In the genomic region with DNA sequence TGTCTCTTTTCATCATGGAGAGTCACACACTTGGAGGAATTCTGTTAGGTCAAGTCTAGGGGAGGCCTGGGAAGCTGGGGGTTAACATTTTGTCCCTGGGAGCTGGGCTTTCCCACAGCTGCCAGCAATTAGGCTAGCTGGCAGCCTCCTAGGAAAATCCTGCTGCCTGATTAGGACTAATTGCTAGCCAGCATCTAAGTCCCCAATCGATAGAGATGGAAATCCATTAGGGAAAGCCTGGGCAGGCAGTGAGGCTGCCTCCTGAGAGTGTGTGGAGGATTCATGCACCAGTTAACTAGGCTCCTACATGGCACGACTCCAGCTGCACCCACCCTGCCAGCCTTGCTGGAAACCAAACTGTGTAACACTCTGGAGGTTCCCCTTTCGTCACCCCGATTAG, we compare ENCODE assay signal across 9 mouse cellular contexts. TPM values are rescaled to one million over a fixed set of nuclear protein-coding genes. Genes with fewer than 3 reads are reported as not detected.
DNase-seq lines count a peak whose midpoint lies in the region; ATAC-seq lines count a peak whose summit lies in the region.
"Had no signal": no experiment of that assay in that cellular context is flagged by ENCODE, and none has a peak within 500 bp of the region (broad histone marks: within the 10 kb centered on the region; RNA-seq: fewer than 3 reads in every experiment).

No protein-coding gene starts in this region.

- H3K4me1 ChIP-seq in hindbrain, embryonic 11.5 days (replicated peaks; ENCODE audit: control insufficient read depth, insufficient read depth, low read length) = no peaks in the 10 kb centered on the region
- 0 out of 2 replicates have a peak, but pooled peaks cover 3% of the 10 kb centered on the region for H3K4me1 ChIP-seq in limb, embryonic 11.5 days (ENCODE audit: control insufficient read depth, insufficient read depth, low read length)
- peaks cover 8% of the 10 kb centered on the region for H3K4me1 ChIP-seq in heart, embryonic 12.5 days (replicated peaks)

- no peak overlapping the region for H3K9ac ChIP-seq in hindbrain, embryonic 11.5 days (ENCODE audit: low read depth, low read length)
- no peak overlapping the region for H3K9ac ChIP-seq in limb, embryonic 11.5 days (ENCODE audit: low read length)
- H3K9ac ChIP-seq in heart, embryonic 12.5 days = no peak overlapping the region

- no peaks in the 10 kb centered on the region for H3K9me3 ChIP-seq in hindbrain, embryonic 11.5 days (ENCODE audit: control insufficient read depth, low read length)
- no peaks in the 10 kb centered on the region for H3K9me3 ChIP-seq in limb, embryonic 11.5 days (ENCODE audit: control insufficient read depth, low read length)
- H3K9me3 ChIP-seq in heart, embryonic 12.5 days (replicated peaks) = no peaks in the 10 kb centered on the region

- H3K4me2 ChIP-seq in hindbrain, embryonic 11.5 days (replicated peaks; ENCODE audit: low read depth, low read length) = no peak overlapping the region
- H3K4me2 ChIP-seq in limb, embryonic 11.5 days (ENCODE audit: low read depth, severe bottlenecking) = no peak overlapping the region
- no peak overlapping the region for H3K4me2 ChIP-seq in heart, embryonic 12.5 days

- H3K27ac ChIP-seq in hindbrain, embryonic 11.5 days (ENCODE audit: low read depth, low read length) = no peak overlapping the region
- H3K27ac ChIP-seq in limb, embryonic 11.5 days (replicated peaks; ENCODE audit: low read depth, low read length) = no peak overlapping the region
- no peak overlapping the region for H3K27ac ChIP-seq in heart, embryonic 12.5 days (ENCODE audit: poor library complexity, severe bottlenecking)
- H3K27ac ChIP-seq: kidney, postnatal 0 days had no signal

- no peak for ATAC-seq in hindbrain, embryonic 11.5 days (ENCODE audit: low FRiP score)
- ATAC-seq in limb, embryonic 11.5 days (ENCODE audit: insufficient number of reproducible peaks, low FRiP score, low TSS enrichment, low read depth) = peak; percentile 71
- no peak for ATAC-seq in monocyte, adult 5-6 weeks (replicated peaks; ENCODE audit: insufficient number of reproducible peaks, low FRiP score, low TSS enrichment, poor library complexity, severe bottlenecking)
- ATAC-seq in heart, embryonic 12.5 days (ENCODE audit: insufficient number of reproducible peaks, low FRiP score) = no peak

- H3K27me3 ChIP-seq in hindbrain, embryonic 11.5 days (ENCODE audit: control insufficient read depth, insufficient read depth, low read length) = no peaks in the 10 kb centered on the region
- no peaks in the 10 kb centered on the region for H3K27me3 ChIP-seq in limb, embryonic 11.5 days (ENCODE audit: control insufficient read depth, insufficient read depth, low read length)
- no peaks in the 10 kb centered on the region for H3K27me3 ChIP-seq in heart, embryonic 12.5 days (replicated peaks)

- H3K4me3 ChIP-seq in hindbrain, embryonic 11.5 days (ENCODE audit: low read depth, low read length) = no peak overlapping the region
- no peak overlapping the region for H3K4me3 ChIP-seq in limb, embryonic 11.5 days (ENCODE audit: low read depth, low read length)
- no peak overlapping the region for H3K4me3 ChIP-seq in heart, embryonic 12.5 days

- peak; percentile 18 for DNase-seq in gastrocnemius, postnatal 10 days
- DNase-seq in gastrocnemius, postnatal 4 days (ENCODE audit: low spot score in 2 of 2) = no peak
- peak; percentile 67 for DNase-seq in embryo, embryonic 11 days
- peak; percentile 18 for DNase-seq in hindbrain, embryonic 11.5 days (ENCODE audit: low spot score)
- peak; percentile 69 for DNase-seq in limb, embryonic 11.5 days (ENCODE audit: low spot score)
- DNase-seq in urinary bladder, adult 18-20 months (ENCODE audit: low spot score in 2 of 2) = no peak

- no peaks in the 10 kb centered on the region for H3K36me3 ChIP-seq in hindbrain, embryonic 11.5 days (ENCODE audit: control insufficient read depth, insufficient read depth, low read length)
- no peaks in the 10 kb centered on the region for H3K36me3 ChIP-seq in limb, embryonic 11.5 days (ENCODE audit: control insufficient read depth, insufficient read depth, low read length)
- H3K36me3 ChIP-seq in heart, embryonic 12.5 days = no peaks in the 10 kb centered on the region

- 54% methylated on average over 4 of the region's 4 CpGs for WGBS in hindbrain, embryonic 11.5 days
- WGBS in limb, embryonic 11.5 days = 18% methylated on average over 4 of the region's 4 CpGs
- WGBS in heart, embryonic 12.5 days = 55% methylated on average over 4 of the region's 4 CpGs

RNA-seq across cellular contexts. Expression of a gene that starts 39.5 kb away (rescaled TPM):
- 1 to 10 TPM; 2.9 to 4.4 TPM for total RNA-seq in gastrocnemius, postnatal 10 days (2021)
- total RNA-seq in gastrocnemius, postnatal 4 days (2021) = 1 to 10 TPM; 5.3 to 6.0 TPM
- 7.9 and 10.2 TPM in 2 replicates for polyA plus RNA-seq in hindbrain, embryonic 11.5 days (2014; fragmentation: Nextera tagmentation; extraction: Ambion mirVana)
- 13.0 and 14.0 TPM in 2 replicates for polyA plus RNA-seq in limb, embryonic 11.5 days (2014; fragmentation: Nextera tagmentation; extraction: Ambion mirVana)
- total RNA-seq in monocyte, adult 5-6 weeks (2017) = 9.1 to 17.6 TPM (median 11.4 TPM) in 3 replicates
- 9.2 and 10.0 TPM in 2 replicates for polyA plus RNA-seq in heart, embryonic 12.5 days (2016; fragmentation: Nextera tagmentation; extraction: Ambion mirVana)

Comparison
In these comparisons a context has a peak if more than half of its experiments do, and no peak if none do; other contexts are left out.
1. DNase-seq: peak in gastrocnemius, postnatal 10 days (single experiment), embryo, embryonic 11 days (single experiment), hindbrain, embryonic 11.5 days (single experiment) and limb, embryonic 11.5 days (single experiment); none in gastrocnemius, postnatal 4 days (0 of 2) and urinary bladder, adult 18-20 months (0 of 2).